In the genomic region with DNA sequence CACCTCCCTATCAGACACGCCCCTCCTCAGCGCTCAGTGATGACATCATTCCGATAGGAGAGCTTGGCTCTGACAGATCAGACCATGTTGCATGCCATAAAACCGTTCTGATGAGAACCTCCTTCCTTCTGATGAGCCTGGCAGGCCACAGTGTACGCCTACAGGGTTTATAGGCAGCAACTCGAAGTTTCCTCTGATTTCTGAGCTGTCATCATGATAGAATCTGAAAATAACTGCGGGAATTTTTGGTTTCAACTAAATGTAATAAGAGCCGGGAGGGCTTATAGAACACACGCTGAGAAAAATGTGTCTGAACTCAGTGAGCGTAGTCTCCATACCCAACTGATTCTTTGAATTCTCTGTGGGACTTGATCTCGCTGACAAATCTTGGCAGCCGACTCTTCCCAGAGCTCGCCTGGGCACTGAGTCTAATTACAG, we compare ENCODE assay signal across 20 mouse cellular contexts. TPM values are rescaled to one million over a fixed set of nuclear protein-coding genes. Genes with fewer than 3 reads are reported as not detected.
DNase-seq lines count a peak whose midpoint lies in the region; ATAC-seq lines count a peak whose summit lies in the region.
"Had no signal": no experiment of that assay in that cellular context is flagged by ENCODE, and none has a peak within 500 bp of the region (broad histone marks: within the 10 kb centered on the region; RNA-seq: fewer than 3 reads in every experiment).

No protein-coding gene starts in this region.

- 69% methylated on average over 13 of the region's 13 CpGs for WGBS in midbrain, embryonic 14.5 days
- 84% methylated on average over 13 of the region's 13 CpGs for WGBS in midbrain, embryonic 10.5 days
- WGBS in forebrain, embryonic 16.5 days: 44% methylated on average over 13 of the region's 13 CpGs

- no peak overlapping the region for H3K9ac ChIP-seq in midbrain, embryonic 14.5 days (replicated peaks; ENCODE audit: low read length)
- H3K9ac ChIP-seq in forebrain, embryonic 16.5 days (replicated peaks; ENCODE audit: low read depth, low read length): no peak overlapping the region
- H3K9ac ChIP-seq: hindbrain, embryonic 14.5 days; lung, embryonic 14.5 days; neural tube, embryonic 15.5 days had no signal

- no peaks in the 10 kb centered on the region for H3K36me3 ChIP-seq in midbrain, embryonic 14.5 days (ENCODE audit: control insufficient read depth, insufficient read depth, low read length)
- no peaks in the 10 kb centered on the region for H3K36me3 ChIP-seq in midbrain, embryonic 10.5 days
- H3K36me3 ChIP-seq in forebrain, embryonic 16.5 days (ENCODE audit: control insufficient read depth, insufficient read depth): no peaks in the 10 kb centered on the region
- H3K36me3 ChIP-seq: neural tube, embryonic 15.5 days had no signal

- H3K4me3 ChIP-seq in midbrain, embryonic 14.5 days (replicated peaks; ENCODE audit: low read depth, low read length): no peak overlapping the region
- H3K4me3 ChIP-seq in midbrain, embryonic 10.5 days: no peak overlapping the region
- no peak overlapping the region for H3K4me3 ChIP-seq in forebrain, embryonic 16.5 days (replicated peaks; ENCODE audit: low read length)
- H3K4me3 ChIP-seq: gastrocnemius, adult 2 months; heart, adult 2 months; neural tube, embryonic 15.5 days had no signal

- H3K4me1 ChIP-seq in midbrain, embryonic 14.5 days (ENCODE audit: control insufficient read depth, insufficient read depth, low read length): no peaks in the 10 kb centered on the region
- H3K4me1 ChIP-seq in midbrain, embryonic 10.5 days: no peaks in the 10 kb centered on the region
- H3K4me1 ChIP-seq in forebrain, embryonic 16.5 days (replicated peaks; ENCODE audit: control insufficient read depth, insufficient read depth, low read length): peaks cover 23% of the 10 kb centered on the region

- no peaks in the 10 kb centered on the region for H3K27me3 ChIP-seq in midbrain, embryonic 14.5 days (ENCODE audit: control insufficient read depth, insufficient read depth, low read length)
- H3K27me3 ChIP-seq in midbrain, embryonic 10.5 days (ENCODE audit: low read depth, poor library complexity, severe bottlenecking): no peaks in the 10 kb centered on the region
- H3K27me3 ChIP-seq in forebrain, embryonic 16.5 days (replicated peaks; ENCODE audit: control insufficient read depth, insufficient read depth, low read length): no peaks in the 10 kb centered on the region
- H3K27me3 ChIP-seq: neural tube, embryonic 15.5 days had no signal

- no peaks in the 10 kb centered on the region for H3K9me3 ChIP-seq in midbrain, embryonic 14.5 days (ENCODE audit: control insufficient read depth, low read length)
- H3K9me3 ChIP-seq in midbrain, embryonic 10.5 days (replicated peaks): no peaks in the 10 kb centered on the region
- no peaks in the 10 kb centered on the region for H3K9me3 ChIP-seq in forebrain, embryonic 16.5 days (ENCODE audit: control insufficient read depth, low read length)
- H3K9me3 ChIP-seq: neural tube, embryonic 15.5 days had no signal

- no peak overlapping the region for H3K27ac ChIP-seq in midbrain, embryonic 14.5 days (replicated peaks; ENCODE audit: low read depth, low read length)
- H3K27ac ChIP-seq in midbrain, embryonic 10.5 days (replicated peaks): no peak overlapping the region
- H3K27ac ChIP-seq in forebrain, embryonic 16.5 days (ENCODE audit: low read length): peak overlapping the region; percentile 10; the same call in 1 of the 2 replicates
- H3K27ac ChIP-seq: gastrocnemius, adult 2 months; heart, adult 2 months; hindbrain, embryonic 14.5 days; macrophage; neural tube, embryonic 15.5 days; stomach, postnatal 0 days had no signal

- DNase-seq in frontal cortex, postnatal 10 days (ENCODE audit: low spot score in 2 of 2): peak; percentile 29 to 39
- no peak for DNase-seq in frontal cortex, postnatal 25 days (ENCODE audit: low spot score in 2 of 2)
- peak; percentile 26 for DNase-seq in midbrain, embryonic 14.5 days
- DNase-seq in midbrain, embryonic 10.5 days (ENCODE audit: low spot score): no peak
- DNase-seq in right cerebral cortex, postnatal 10 days (ENCODE audit: low spot score in 2 of 2): peak; percentile 51 to 73
- DNase-seq in embryo, embryonic 9.5 days (ENCODE audit: extremely low spot score): no peak
- DNase-seq: adrenal gland, postnatal 10 days; gastrocnemius, adult 2 months; heart, adult 2 months; kidney, adult 11 months; kidney, postnatal 14 days; lung, embryonic 14.5 days; retina, postnatal 1 day; thymus, postnatal 36 days had no signal

- no peak overlapping the region for H3K4me2 ChIP-seq in midbrain, embryonic 14.5 days (ENCODE audit: low read length)
- H3K4me2 ChIP-seq in forebrain, embryonic 16.5 days (ENCODE audit: low read length): 0 out of 2 replicates have a peak overlapping the region, but pooled peaks have one; percentile 5
- H3K4me2 ChIP-seq: hindbrain, embryonic 14.5 days; lung, embryonic 14.5 days; neural tube, embryonic 15.5 days had no signal

- ATAC-seq in midbrain, embryonic 14.5 days (ENCODE audit: low FRiP score, low TSS enrichment): no peak
- ATAC-seq in forebrain, embryonic 16.5 days: peak; percentile 57

RNA-seq across cellular contexts. Expression of gene Sh3rf3, which starts 20.6 kb away (rescaled TPM):
- 2.4 and 4.2 TPM in 2 replicates for polyA plus RNA-seq in midbrain, embryonic 14.5 days (2014; fragmentation: Nextera tagmentation; extraction: Ambion mirVana)
- polyA plus RNA-seq in midbrain, embryonic 10.5 days (2016; fragmentation: Nextera tagmentation; extraction: Ambion mirVana): 0.56 and 0.83 TPM in 2 replicates
- 9.2 and 11.0 TPM in 2 replicates for polyA plus RNA-seq in forebrain, embryonic 16.5 days (2015; fragmentation: Nextera tagmentation; extraction: Ambion mirVana)
- polyA plus RNA-seq: liver, adult 2 months; macrophage had no signal

Comparison
In these comparisons a context has a peak if more than half of its experiments do, and no peak if none do; other contexts are left out.
1. DNase-seq: peak in frontal cortex, postnatal 10 days (2 of 2), midbrain, embryonic 14.5 days (single experiment) and right cerebral cortex, postnatal 10 days (2 of 2); none in frontal cortex, postnatal 25 days (0 of 2), midbrain, embryonic 10.5 days (single experiment) and embryo, embryonic 9.5 days (single experiment).